Mouse (Mus musculus) ES-CJ7 (cell line): ENCODE results near the gene Slx1b.
"Not testable (repeated sequence)": the region's sequence is repeated elsewhere in the genome, so short reads cannot be mapped to it uniquely, and the experiment has no call there.

ENCODE experiments used
- DNase-seq: peaks from one replicate; pipeline ENCODE4 v3.0.0; 2011; ENCODE audit warnings: low read depth, low spot score

The Slx1b gene

GRCm38 (mm10) chr7:126702861-126703756 lies 7.5 kb upstream of the Slx1b start:
- DNase-seq: no peak

- DNase-seq: no peak
These were observed 6.8 kb upstream of the Slx1b start for GRCm38 (mm10) chr7:126702358-126702757.

- no peak for DNase-seq
These were observed 6.2 kb upstream of the Slx1b start for GRCm38 (mm10) chr7:126701559-126702357.

- DNase-seq: peak; percentile 88
These were observed 5.5 kb upstream of the Slx1b start for GRCm38 (mm10) chr7:126701070-126701469.

- DNase-seq: no peak
These were observed 4.8 kb upstream of the Slx1b start for GRCm38 (mm10) chr7:126700063-126701015.

GRCm38 (mm10) chr7:126697838-126698237 lies 2.3 kb upstream of the Slx1b start:
- no peak for DNase-seq

GRCm38 (mm10) chr7:126696886-126697285 lies 1.3 kb upstream of the Slx1b start:
- DNase-seq: no peak

GRCm38 (mm10) chr7:126696303-126696702 lies 719 bp upstream of the Slx1b start:
- DNase-seq: no peak

- peak; percentile 67 for DNase-seq
These were observed 373 bp downstream of the Slx1b start, which contains the start of gene Bola2 for GRCm38 (mm10) chr7:126695210-126695611. Gene Bola2, plus strand, starts transcription at chr7:126695401.

- DNase-seq: peak; percentile 75
These were observed 1.0 kb downstream of the Slx1b start for GRCm38 (mm10) chr7:126694441-126695051.

- no peak for DNase-seq
These were observed 1.8 kb downstream of the Slx1b start for GRCm38 (mm10) chr7:126693781-126694180.

- DNase-seq: peak; percentile 85
These were observed 2.3 kb downstream of the Slx1b start for GRCm38 (mm10) chr7:126693256-126693655.

GRCm38 (mm10) chr7:126692426-126692825 lies 3.2 kb downstream of the Slx1b start:
- peak; percentile 54 for DNase-seq

- no peak for DNase-seq
These were observed 3.9 kb downstream of the Slx1b start for GRCm38 (mm10) chr7:126691676-126692075.

- DNase-seq: no peak
These were observed 4.8 kb downstream of the Slx1b start for GRCm38 (mm10) chr7:126690737-126691136.

- no peak for DNase-seq
These were observed 6.6 kb downstream of the Slx1b start for GRCm38 (mm10) chr7:126689021-126689420.

- not testable (repeated sequence) for DNase-seq
These were observed 7.4 kb downstream of the Slx1b start for GRCm38 (mm10) chr7:126688156-126688555.

GRCm38 (mm10) chr7:126681221-126681620 lies 14.4 kb downstream of the Slx1b start:
- no peak for DNase-seq

GRCm38 (mm10) chr7:126679683-126680082 lies 15.9 kb downstream of the Slx1b start:
- no peak for DNase-seq

- DNase-seq: no peak
These were observed 16.8 kb downstream of the Slx1b start for GRCm38 (mm10) chr7:126678545-126679341.
